22 mouse cellular contexts compared by ENCODE assay signal in genomic region chr17:45076951-45077350, GRCm38 (mm10).
A peak's percentile ranks its signal among the peaks of the same experiment; 100 is the strongest.
DNase-seq lines count a peak whose midpoint lies in the region; ATAC-seq and TF ChIP-seq lines count a peak whose summit lies in the region.
"Had no signal": no experiment of that assay in that cellular context is flagged by ENCODE, and none has a peak within 500 bp of the region (broad histone marks: within the 10 kb centered on the region; RNA-seq: fewer than 3 reads in every experiment).

No protein-coding gene starts in this region.

- no peak for TF ChIP-seq CTCF in lung, adult 2 months (IDR thresholded peaks at IDR 0.05; ENCODE audit: insufficient read depth, low read length)

- H3K27ac ChIP-seq in neural tube, embryonic 13.5 days (replicated peaks) = peak overlapping the region; percentile 68; the same call in 1 of the 2 replicates
- H3K27ac ChIP-seq: embryonic facial prominence, embryonic 15.5 days; forebrain, embryonic 15.5 days; heart, embryonic 10.5 days had no signal

- no peaks in the 10 kb centered on the region for H3K27me3 ChIP-seq in neural tube, embryonic 13.5 days
- H3K27me3 ChIP-seq: embryonic facial prominence, embryonic 15.5 days; forebrain, embryonic 15.5 days had no signal

- intact Hi-C loops in heart, postnatal 10 days (cut with DNase I) = no loop called here

- peaks cover 26% of the 10 kb centered on the region for H3K4me1 ChIP-seq in neural tube, embryonic 13.5 days (replicated peaks)
- no peaks in the 10 kb centered on the region for H3K4me1 ChIP-seq in lung, adult 2 months (ENCODE audit: control insufficient read depth, insufficient read depth, low read length)
- H3K4me1 ChIP-seq: heart, embryonic 10.5 days had no signal

- TF ChIP-seq POLR2A in lung, adult 2 months (IDR thresholded peaks at IDR 0.05; ENCODE audit: borderline replicate concordance, extremely low read depth, low read depth, low read length) = no peak

- no peak overlapping the region for H3K9ac ChIP-seq in neural tube, embryonic 13.5 days
- H3K9ac ChIP-seq: embryonic facial prominence, embryonic 15.5 days; forebrain, embryonic 15.5 days had no signal

- no peaks in the 10 kb centered on the region for H3K36me3 ChIP-seq in neural tube, embryonic 13.5 days
- H3K36me3 ChIP-seq: embryonic facial prominence, embryonic 15.5 days; forebrain, embryonic 15.5 days; G1E; heart, embryonic 10.5 days had no signal

- H3K9me3 ChIP-seq in neural tube, embryonic 13.5 days = no peaks in the 10 kb centered on the region
- H3K9me3 ChIP-seq: embryonic facial prominence, embryonic 15.5 days; forebrain, embryonic 15.5 days; G1E; heart, embryonic 10.5 days had no signal

- H3K4me3 ChIP-seq in neural tube, embryonic 13.5 days = no peak overlapping the region
- no peak overlapping the region for H3K4me3 ChIP-seq in lung, adult 2 months (replicated peaks; ENCODE audit: extremely low read depth, low read depth, low read length)
- H3K4me3 ChIP-seq: embryonic facial prominence, embryonic 15.5 days; erythroblast, embryonic 14.5 days; forebrain, embryonic 15.5 days; heart, embryonic 10.5 days had no signal

- WGBS in neural tube, embryonic 13.5 days = 57% methylated on average over 4 of the region's 4 CpGs
- 95% methylated on average over 4 of the region's 4 CpGs for WGBS in lung, adult 2 months

- ATAC-seq in neural tube, embryonic 13.5 days (ENCODE audit: low read depth) = peak; percentile 89
- ATAC-seq: CD4-positive, CD25-positive, alpha-beta regulatory T cell, adult 4 months; forebrain, embryonic 15.5 days had no signal

- H3K4me2 ChIP-seq in neural tube, embryonic 13.5 days = no peak overlapping the region
- H3K4me2 ChIP-seq: embryonic facial prominence, embryonic 15.5 days; forebrain, embryonic 15.5 days had no signal

- DNase-seq in heart, adult 11 months = peak; percentile 44
- DNase-seq in heart, postnatal 10 days = no peak
- DNase-seq in kidney, adult 9 months = peak; percentile 14
- no peak for DNase-seq in kidney, postnatal 14 days
- DNase-seq in neural tube, embryonic 10.5 days (ENCODE audit: extremely low spot score, low spot score) = no peak
- DNase-seq in lung, adult 2 months = no peak
- DNase-seq: adrenal gland, adult 8-10 months; adrenal gland, postnatal 36 days; B cell, adult 2 months; cerebellum, adult 2 months; cerebellum, postnatal 10 days; embryo, embryonic 11 days; gastrocnemius, postnatal 36 days; heart, adult 18-20 months; heart, postnatal 14 days had no signal

Comparison
In these comparisons a context has a peak if more than half of its experiments do, and no peak if none do; other contexts are left out.
1. DNase-seq: peak in heart, adult 11 months (single experiment) and kidney, adult 9 months (single experiment); none in heart, postnatal 10 days (0 of 2), kidney, postnatal 14 days (single experiment), neural tube, embryonic 10.5 days (single experiment) and lung, adult 2 months (single experiment).